Mouse (Mus musculus) heart, embryonic 13.5 days (tissue): Measurements from ENCODE around the gene Desi1. TPM values are rescaled to one million over a fixed set of nuclear protein-coding genes. Genes with fewer than 3 reads are reported as not detected.
A peak's percentile ranks its signal among the peaks of the same experiment; 100 is the strongest.

Source experiments
- ATAC-seq: fragments of 200-750 bp; cut with Nextera tagmentation; 2 replicates; pipeline ENCODE4 v1.8.0; 2017; ENCODE audit warnings: moderate TSS enrichment; ENCODE audit not compliant: insufficient number of reproducible peaks, low FRiP score, low TSS enrichment; ENCODE audit errors: extremely low read depth
- H3K27ac ChIP-seq: fragments of 300-500 bp; sonication (generic); replicated peaks from 2 replicates; pipeline ENCODE4 v1.5.1; 2015; ENCODE audit warnings: moderate library complexity, mild to moderate bottlenecking, inconsistent platforms
- H3K27me3 ChIP-seq: fragments of 300-500 bp; sonication (generic); replicated peaks from 2 replicates; pipeline ENCODE4 v1.6.1; 2015; ENCODE audit warnings: mild to moderate bottlenecking, inconsistent platforms
- H3K36me3 ChIP-seq: fragments of 300-500 bp; sonication (generic); 2 replicates; pipeline ENCODE4 v1.6.1; 2015; ENCODE audit warnings: mild to moderate bottlenecking, inconsistent platforms
- H3K4me1 ChIP-seq: fragments of 300-500 bp; sonication (generic); 2 replicates; pipeline ENCODE4 v1.6.1; 2015; ENCODE audit warnings: inconsistent platforms
- H3K4me2 ChIP-seq: fragments of 300-500 bp; sonication (generic); 2 replicates; pipeline ENCODE4 v1.6.1; 2015; ENCODE audit warnings: inconsistent platforms, mild to moderate bottlenecking, moderate library complexity
- H3K4me3 ChIP-seq: fragments of 300-500 bp; sonication (generic); 2 replicates; pipeline ENCODE4 v1.5.1; 2015; ENCODE audit warnings: moderate library complexity, mild to moderate bottlenecking, inconsistent platforms
- H3K9ac ChIP-seq: fragments of 300-500 bp; sonication (generic); 2 replicates; pipeline ENCODE4 v1.6.1; 2015; ENCODE audit warnings: inconsistent platforms, mild to moderate bottlenecking, moderate library complexity
- H3K9me3 ChIP-seq: fragments of 300-500 bp; sonication (generic); 2 replicates; pipeline ENCODE4 v1.6.1; 2016; ENCODE audit warnings: inconsistent platforms
- WGBS: fragments of 180-500 bp; shearing (Covaris S2); methylation state at CpG from one replicate; pipeline ENCODE4 v1.1.7; 2015; ENCODE audit warnings: mixed read lengths; 5-methylcytosine and 5-hydroxymethylcytosine counted together
- polyA plus RNA-seq: library from polyadenylated mRNA; unstranded; fragments of >200 nt; fragmentation: Nextera tagmentation; extraction: Ambion mirVana; gene quantifications from 2 replicates; pipeline ENCODE4 v1.2.1, GENCODE M21; 2015

Gene Desi1
- polyA plus RNA-seq, 1 experiment from 2014 or later, result 19.1 TPM

- ATAC-seq, result no peak
- WGBS, result 45% methylated on average over 1 of the region's 1 CpGs
- H3K4me2 ChIP-seq, result no peak overlapping the region
Measured at GRCm38 (mm10) chr15:81964262-81964661, 69.4 kb downstream of the Desi1 start.

GRCm38 (mm10) chr15:81961078-81961451 is 72.6 kb downstream of the Desi1 start:
- Histone ChIP-seq H3K4me1 (peaks cover 16% of the 10 kb centered on the region; the same call in 1 of the 2 replicates), H3K4me3 (peak overlapping the region; percentile 66), H3K9me3 (no peaks in the 10 kb centered on the region), H3K27ac (peak overlapping the region; percentile 32; the same call in 1 of the 2 replicates), H3K9ac (peak overlapping the region; percentile 64), H3K27me3 (no peaks in the 10 kb centered on the region), H3K36me3 (0 out of 2 replicates have a peak, but pooled peaks cover 1% of the 10 kb centered on the region), H3K4me2 (peak overlapping the region; percentile 98)
- no peak; the same call in 1 of the 2 replicates for ATAC-seq
- WGBS, result under 1% methylated on average over 5 of the region's 8 CpGs

More at GRCm38 (mm10) chr15:81964262-81964661, 69.4 kb downstream of the Desi1 start:
- Histone ChIP-seq H3K4me3 (no peak overlapping the region), H3K27me3 (no peaks in the 10 kb centered on the region), H3K27ac (no peak overlapping the region), H3K9ac (no peak overlapping the region), H3K36me3 (no peaks in the 10 kb centered on the region), H3K4me1 (peaks cover 14% of the 10 kb centered on the region; the same call in 1 of the 2 replicates), H3K9me3 (no peaks in the 10 kb centered on the region)

GRCm38 (mm10) chr15:81960171-81961077 is 73.2 kb downstream of the Desi1 start, which contains the start of gene Pmm1:
Gene Pmm1, minus strand, starts transcription at chr15:81960930.
- H3K4me1 ChIP-seq, result peaks cover 16% of the 10 kb centered on the region; the same call in 1 of the 2 replicates
- peak within 1 kb of the TSS; percentile 66 for H3K4me3 ChIP-seq
- WGBS, result under 1% methylated on average over 72 of the region's 77 CpGs
- peak within 1 kb of the TSS; percentile 85 for H3K9ac ChIP-seq
- no peaks in the 10 kb centered on the region for H3K27me3 ChIP-seq
- H3K9me3 ChIP-seq, result no peaks in the 10 kb centered on the region
- H3K36me3 ChIP-seq, result peaks cover 7% of the 10 kb centered on the region; the same call in 1 of the 2 replicates
- peak within 1 kb of the TSS; percentile 98 for H3K4me2 ChIP-seq
- ATAC-seq, result peak; percentile 98
- peak within 1 kb of the TSS; percentile 81 for H3K27ac ChIP-seq

- no peak overlapping the region for H3K4me3 ChIP-seq
- no peak overlapping the region for H3K4me2 ChIP-seq
- ATAC-seq, result no peak
- H3K9ac ChIP-seq, result 0 out of 2 replicates have a peak overlapping the region, but pooled peaks have one; percentile 4
- 56% methylated on average over 3 of the region's 3 CpGs for WGBS
- no peak overlapping the region for H3K27ac ChIP-seq
- no peaks in the 10 kb centered on the region for H3K9me3 ChIP-seq
- H3K27me3 ChIP-seq, result no peaks in the 10 kb centered on the region
- H3K4me1 ChIP-seq, result peaks cover 16% of the 10 kb centered on the region; the same call in 1 of the 2 replicates
- H3K36me3 ChIP-seq, result peaks cover 22% of the 10 kb centered on the region
Measured at GRCm38 (mm10) chr15:81958906-81959305, 74.8 kb downstream of the Desi1 start.

GRCm38 (mm10) chr15:81957598-81957997 is 76.1 kb downstream of the Desi1 start:
- H3K4me2 ChIP-seq, result no peak overlapping the region
- 82% methylated on average over 11 of the region's 11 CpGs for WGBS
- no peak overlapping the region for H3K27ac ChIP-seq
- no peak overlapping the region for H3K9ac ChIP-seq
- peaks cover 16% of the 10 kb centered on the region; the same call in 1 of the 2 replicates for H3K4me1 ChIP-seq
- no peak overlapping the region for H3K4me3 ChIP-seq
- no peaks in the 10 kb centered on the region for H3K27me3 ChIP-seq
- no peak for ATAC-seq
- no peaks in the 10 kb centered on the region for H3K9me3 ChIP-seq
- peaks cover 24% of the 10 kb centered on the region for H3K36me3 ChIP-seq

- 66% methylated on average over 8 of the region's 8 CpGs for WGBS
- peaks cover 35% of the 10 kb centered on the region for H3K36me3 ChIP-seq
- no peak for ATAC-seq
Measured at GRCm38 (mm10) chr15:81956457-81956856, 77.2 kb downstream of the Desi1 start.

GRCm38 (mm10) chr15:81955414-81955813 is 78.2 kb downstream of the Desi1 start:
- Histone ChIP-seq H3K27me3 (no peaks in the 10 kb centered on the region), H3K4me3 (no peak overlapping the region), H3K9me3 (no peaks in the 10 kb centered on the region), H3K27ac (no peak overlapping the region), H3K4me1 (peaks cover 14% of the 10 kb centered on the region; the same call in 1 of the 2 replicates), H3K9ac (no peak overlapping the region), H3K36me3 (peaks cover 38% of the 10 kb centered on the region), H3K4me2 (no peak overlapping the region)
- ATAC-seq, result no peak
- 89% methylated on average over 15 of the region's 15 CpGs for WGBS

More at GRCm38 (mm10) chr15:81956457-81956856, 77.2 kb downstream of the Desi1 start:
- Histone ChIP-seq H3K4me2 (no peak overlapping the region), H3K27me3 (no peaks in the 10 kb centered on the region), H3K9me3 (no peaks in the 10 kb centered on the region), H3K4me1 (peaks cover 16% of the 10 kb centered on the region; the same call in 1 of the 2 replicates), H3K27ac (no peak overlapping the region), H3K9ac (no peak overlapping the region), H3K4me3 (no peak overlapping the region)

GRCm38 (mm10) chr15:81954716-81955115 is 78.9 kb downstream of the Desi1 start:
- Histone ChIP-seq H3K4me1 (peaks cover 9% of the 10 kb centered on the region; the same call in 1 of the 2 replicates), H3K36me3 (peaks cover 38% of the 10 kb centered on the region), H3K27me3 (no peaks in the 10 kb centered on the region), H3K4me3 (no peak overlapping the region), H3K4me2 (no peak overlapping the region), H3K9ac (no peak overlapping the region), H3K27ac (no peak overlapping the region), H3K9me3 (no peaks in the 10 kb centered on the region)
- ATAC-seq, result no peak
- WGBS, result 89% methylated on average over 6 of the region's 6 CpGs

GRCm38 (mm10) chr15:81954151-81954583 is 79.5 kb downstream of the Desi1 start:
- Histone ChIP-seq H3K4me1 (0 out of 2 replicates have a peak, but pooled peaks cover 5% of the 10 kb centered on the region), H3K4me2 (no peak overlapping the region), H3K9ac (no peak overlapping the region), H3K27me3 (no peaks in the 10 kb centered on the region), H3K4me3 (no peak overlapping the region), H3K9me3 (no peaks in the 10 kb centered on the region), H3K27ac (no peak overlapping the region), H3K36me3 (peaks cover 38% of the 10 kb centered on the region)
- WGBS, result 93% methylated on average over 9 of the region's 9 CpGs
- no peak for ATAC-seq

- H3K4me3 ChIP-seq, result no peak overlapping the region
- H3K4me1 ChIP-seq, result 0 out of 2 replicates have a peak, but pooled peaks cover 4% of the 10 kb centered on the region
- H3K4me2 ChIP-seq, result no peak overlapping the region
- WGBS, result 75% methylated on average over 4 of the region's 4 CpGs
- peaks cover 40% of the 10 kb centered on the region for H3K36me3 ChIP-seq
- no peak overlapping the region for H3K9ac ChIP-seq
- no peaks in the 10 kb centered on the region for H3K9me3 ChIP-seq
- no peaks in the 10 kb centered on the region for H3K27me3 ChIP-seq
- H3K27ac ChIP-seq, result no peak overlapping the region
- no peak for ATAC-seq
Measured at GRCm38 (mm10) chr15:81952310-81952709, 81.4 kb downstream of the Desi1 start.

GRCm38 (mm10) chr15:81951159-81951558 is 82.5 kb downstream of the Desi1 start:
- Histone ChIP-seq H3K4me2 (no peak overlapping the region), H3K27ac (no peak overlapping the region), H3K9me3 (no peaks in the 10 kb centered on the region), H3K4me3 (no peak overlapping the region), H3K36me3 (peaks cover 42% of the 10 kb centered on the region), H3K27me3 (no peaks in the 10 kb centered on the region), H3K9ac (no peak overlapping the region), H3K4me1 (0 out of 2 replicates have a peak, but pooled peaks cover 4% of the 10 kb centered on the region)
- WGBS, result 81% methylated on average over 9 of the region's 9 CpGs
- no peak for ATAC-seq
